ENCODE assay signal across 10 mouse cellular contexts in genomic region chr19:58980056-58980440, GRCm38 (mm10). TPM values are rescaled to one million over a fixed set of nuclear protein-coding genes. Genes with fewer than 3 reads are reported as not detected.
A peak's percentile ranks its signal among the peaks of the same experiment; 100 is the strongest.
DNase-seq lines count a peak whose midpoint lies in the region; ATAC-seq lines count a peak whose summit lies in the region.
"Had no signal": no experiment of that assay in that cellular context is flagged by ENCODE, and none has a peak within 500 bp of the region (broad histone marks: within the 10 kb centered on the region; RNA-seq: fewer than 3 reads in every experiment).

No protein-coding gene starts in this region.

- H3K4me3 ChIP-seq in hindbrain, embryonic 15.5 days, result no peak overlapping the region
- H3K4me3 ChIP-seq in hindbrain, embryonic 12.5 days, result no peak overlapping the region
- H3K4me3 ChIP-seq in embryonic facial prominence, embryonic 15.5 days (replicated peaks), result no peak overlapping the region
- H3K4me3 ChIP-seq in macrophage (ENCODE audit: inconsistent target), result no peak overlapping the region
- H3K4me3 ChIP-seq: erythroblast, embryonic 14.5 days had no signal

- H3K9ac ChIP-seq in hindbrain, embryonic 15.5 days, result no peak overlapping the region
- H3K9ac ChIP-seq in hindbrain, embryonic 12.5 days, result no peak overlapping the region
- no peak overlapping the region for H3K9ac ChIP-seq in embryonic facial prominence, embryonic 15.5 days

- H3K4me1 ChIP-seq in hindbrain, embryonic 15.5 days (replicated peaks), result peaks cover 19% of the 10 kb centered on the region
- H3K4me1 ChIP-seq in hindbrain, embryonic 12.5 days, result peaks cover 17% of the 10 kb centered on the region
- H3K4me1 ChIP-seq in embryonic facial prominence, embryonic 15.5 days, result peaks cover 3% of the 10 kb centered on the region; the same call in 1 of the 2 replicates

- 0 out of 2 replicates have a peak, but pooled peaks cover 2% of the 10 kb centered on the region for H3K36me3 ChIP-seq in hindbrain, embryonic 15.5 days
- no peaks in the 10 kb centered on the region for H3K36me3 ChIP-seq in hindbrain, embryonic 12.5 days
- H3K36me3 ChIP-seq in embryonic facial prominence, embryonic 15.5 days, result no peaks in the 10 kb centered on the region
- H3K36me3 ChIP-seq in macrophage (ENCODE audit: inconsistent target), result peaks cover 9% of the 10 kb centered on the region; the same call in 1 of the 2 replicates

- peaks cover 58% of the 10 kb centered on the region for H3K27me3 ChIP-seq in hindbrain, embryonic 15.5 days
- H3K27me3 ChIP-seq in hindbrain, embryonic 12.5 days, result peaks cover 75% of the 10 kb centered on the region
- 0 out of 2 replicates have a peak, but pooled peaks cover 4% of the 10 kb centered on the region for H3K27me3 ChIP-seq in embryonic facial prominence, embryonic 15.5 days

- no peak for ATAC-seq in hindbrain, embryonic 15.5 days (ENCODE audit: low FRiP score, low read depth)
- ATAC-seq in hindbrain, embryonic 12.5 days (ENCODE audit: low FRiP score), result no peak
- ATAC-seq in embryonic facial prominence, embryonic 15.5 days (ENCODE audit: insufficient number of reproducible peaks, low FRiP score, low TSS enrichment, low read depth), result no peak
- no peak for ATAC-seq in activated CD4-positive, CD25-positive, alpha-beta regulatory T cell, adult 4 months

- DNase-seq in 3T3-L1 (ENCODE audit: low read depth, low spot score), result peak; percentile 8
- DNase-seq in gastrocnemius, postnatal 4 days (ENCODE audit: low spot score in 2 of 2), result no peak
- DNase-seq: kidney, adult 8-10 months; thymus, adult 2 months had no signal

- no peaks in the 10 kb centered on the region for H3K79me2 ChIP-seq in macrophage (ENCODE audit: inconsistent target)

- H3K4me2 ChIP-seq in hindbrain, embryonic 15.5 days, result peak overlapping the region; percentile 20
- no peak overlapping the region for H3K4me2 ChIP-seq in hindbrain, embryonic 12.5 days (replicated peaks)
- H3K4me2 ChIP-seq in embryonic facial prominence, embryonic 15.5 days (replicated peaks), result peak overlapping the region; percentile 32; the same call in 1 of the 2 replicates

- no peak overlapping the region for H3K27ac ChIP-seq in hindbrain, embryonic 15.5 days (replicated peaks)
- H3K27ac ChIP-seq in hindbrain, embryonic 12.5 days, result no peak overlapping the region
- H3K27ac ChIP-seq in embryonic facial prominence, embryonic 15.5 days (replicated peaks), result no peak overlapping the region
- H3K27ac ChIP-seq in macrophage, result peak overlapping the region; percentile 59; the same call in 1 of the 2 replicates

- H3K9me3 ChIP-seq in hindbrain, embryonic 15.5 days, result no peaks in the 10 kb centered on the region
- no peaks in the 10 kb centered on the region for H3K9me3 ChIP-seq in hindbrain, embryonic 12.5 days (replicated peaks)
- no peaks in the 10 kb centered on the region for H3K9me3 ChIP-seq in embryonic facial prominence, embryonic 15.5 days (replicated peaks)

- WGBS in hindbrain, embryonic 15.5 days, result 49% methylated on average over 5 of the region's 5 CpGs
- WGBS in hindbrain, embryonic 12.5 days, result 59% methylated on average over 5 of the region's 5 CpGs
- 55% methylated on average over 5 of the region's 5 CpGs for WGBS in embryonic facial prominence, embryonic 15.5 days
- WGBS in macrophage (ENCODE audit: missing documents), result 74% methylated on average over 5 of the region's 5 CpGs

RNA-seq across cellular contexts. Expression of gene Hspa12a, which starts 36.6 kb away (rescaled TPM):
- polyA plus RNA-seq in hindbrain, embryonic 15.5 days (2015; fragmentation: Nextera tagmentation; extraction: Ambion mirVana), result 65.3 and 67.7 TPM in 2 replicates
- polyA plus RNA-seq in hindbrain, embryonic 12.5 days (2016; fragmentation: Nextera tagmentation; extraction: Ambion mirVana), result 42.9 and 44.2 TPM in 2 replicates
- polyA plus RNA-seq in embryonic facial prominence, embryonic 15.5 days (2015; fragmentation: Nextera tagmentation; extraction: Ambion mirVana), result 5.7 and 6.0 TPM in 2 replicates
- total RNA-seq in macrophage (2018; cell fraction: chromatin; rRNA removed), result 1 to 10 TPM in 10 of 26 experiments, under 1 TPM in 1, not detected in 15; 0.88 to 2.6 (median 2.0) TPM
- total RNA-seq in macrophage (2018; cell fraction: cytosol; rRNA removed), result 1 to 10 TPM in 2 of 26 experiments, under 1 TPM in 14, not detected in 10; 0.12 to 1.4 (median 0.47) TPM
- total RNA-seq in macrophage (2018; cell fraction: nucleus; rRNA removed), result 1 to 10 TPM in 4 of 26 experiments, under 1 TPM in 7, not detected in 15; 0.45 to 2.5 (median 0.90) TPM
- polyA plus RNA-seq in macrophage (2018), result 0.32 TPM in 1 of 3 replicates, not detected in the others
- polyA plus RNA-seq in activated CD4-positive, CD25-positive, alpha-beta regulatory T cell, adult 4 months (2017; shearing (Covaris generic)), result 1 to 10 TPM in 1 of 2 experiments, under 1 TPM in 1; 0.81 to 1.5 TPM
- total RNA-seq in gastrocnemius, postnatal 4 days (2021), result 10 to 100 TPM; 19.7 to 22.0 TPM
- polyA plus RNA-seq: erythroblast, embryonic 14.5 days had no signal

RNA-seq across cellular contexts. Expression of gene Eno4, which starts 36.8 kb away (rescaled TPM):
- polyA plus RNA-seq in hindbrain, embryonic 15.5 days (2015; fragmentation: Nextera tagmentation; extraction: Ambion mirVana), result 1.4 and 1.9 TPM in 2 replicates
- polyA plus RNA-seq in hindbrain, embryonic 12.5 days (2016; fragmentation: Nextera tagmentation; extraction: Ambion mirVana), result 1.3 and 1.6 TPM in 2 replicates
- polyA plus RNA-seq in embryonic facial prominence, embryonic 15.5 days (2015; fragmentation: Nextera tagmentation; extraction: Ambion mirVana), result 2.0 and 4.2 TPM in 2 replicates
- total RNA-seq in macrophage (2018; cell fraction: chromatin; rRNA removed), result under 1 TPM in 5 of 26 experiments, not detected in 21; 0.29 to 0.50 (median 0.37) TPM
- total RNA-seq in macrophage (2018; cell fraction: cytosol; rRNA removed), result under 1 TPM in 13 of 26 experiments, not detected in 13; 0.05 to 0.26 (median 0.10) TPM
- total RNA-seq in macrophage (2018; cell fraction: nucleus; rRNA removed), result under 1 TPM in 7 of 26 experiments, not detected in 19; 0.17 to 0.96 (median 0.26) TPM
- not detected in 3 replicates for polyA plus RNA-seq in macrophage (2018)
- polyA plus RNA-seq in activated CD4-positive, CD25-positive, alpha-beta regulatory T cell, adult 4 months (2017; shearing (Covaris generic)), result not detected
- total RNA-seq in gastrocnemius, postnatal 4 days (2021), result under 1 TPM in 1 of 2 experiments, not detected in 1; 0.26 TPM
- polyA plus RNA-seq: erythroblast, embryonic 14.5 days had no signal
